Mouse (Mus musculus): ENCODE measurements around the gene Alpk3. TPM values are rescaled to one million over a fixed set of nuclear protein-coding genes. Genes with fewer than 3 reads are reported as not detected.

Gene Alpk3
- polyA plus RNA-seq (2015; fragmentation: Nextera tagmentation; extraction: Ambion mirVana): 27.6 and 37.8 TPM in 2 replicates

DNA sequence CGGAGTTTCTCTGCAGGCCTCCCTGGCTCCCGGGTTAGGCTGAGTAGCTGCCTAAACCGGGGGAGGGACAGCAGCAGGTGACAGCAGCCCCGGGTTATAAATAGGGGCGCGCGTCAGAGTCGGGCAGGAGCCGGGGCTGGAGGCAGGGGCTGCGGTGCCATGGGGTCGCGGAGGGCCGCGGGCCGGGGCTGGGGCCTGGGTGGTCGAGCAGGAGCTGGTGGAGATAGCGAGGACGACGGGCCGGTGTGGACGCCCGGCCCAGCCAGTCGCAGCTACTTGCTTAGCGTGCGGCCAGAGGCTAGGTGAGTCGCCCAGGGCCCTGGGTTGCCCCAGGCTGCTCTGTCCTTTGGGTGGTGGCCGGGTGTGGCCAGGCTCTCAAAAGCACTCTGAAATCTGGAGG, at the start of gene Alpk3:
Alpk3 (plus strand) TSS at position 130 of the 400 bp plus-strand sequence.

DNA sequence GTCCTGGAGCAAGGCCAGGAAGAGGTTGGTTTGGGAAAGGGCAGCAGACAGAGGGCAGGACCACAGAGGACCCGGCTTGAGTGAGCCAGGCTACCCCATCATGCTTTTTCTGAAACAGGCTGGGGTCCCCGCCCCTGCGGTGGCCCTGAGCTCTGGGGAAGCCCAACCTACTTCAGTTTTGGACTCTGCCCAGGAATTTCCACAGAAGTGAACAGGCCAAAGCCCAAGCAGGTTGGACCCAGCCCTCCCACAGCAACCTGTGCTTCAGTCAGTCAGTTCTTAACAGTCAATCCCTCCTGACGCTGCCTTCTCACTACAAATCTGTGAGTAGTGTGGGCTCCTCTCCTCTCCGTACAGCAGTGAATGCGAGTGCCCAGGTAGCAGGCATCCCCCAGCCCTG, 57.2 kb downstream of the Alpk3 start, which contains the start of gene Slc28a1:
Slc28a1 (plus strand) TSS at position 245 of the 400 bp plus-strand sequence.

Other genes with a start within 250 kb of the Alpk3 start
- 25.4 and 28.0 TPM in 2 replicates for gene Iqgap1, start 231.6 kb upstream of the Alpk3 start, polyA plus RNA-seq (2015; fragmentation: Nextera tagmentation; extraction: Ambion mirVana)
- 0.47 and 0.65 TPM in 2 replicates for gene Zscan2, start 196.7 kb upstream of the Alpk3 start, polyA plus RNA-seq (2015; fragmentation: Nextera tagmentation; extraction: Ambion mirVana)
- gene Wdr73, start 156.3 kb upstream of the Alpk3 start, polyA plus RNA-seq (2015; fragmentation: Nextera tagmentation; extraction: Ambion mirVana): 8.5 and 12.2 TPM in 2 replicates
- 5.6 and 6.8 TPM in 2 replicates for gene Nmb, start 152.5 kb upstream of the Alpk3 start, polyA plus RNA-seq (2015; fragmentation: Nextera tagmentation; extraction: Ambion mirVana)
- 110 and 113 TPM in 2 replicates for gene Sec11a, start 109.8 kb upstream of the Alpk3 start, polyA plus RNA-seq (2015; fragmentation: Nextera tagmentation; extraction: Ambion mirVana)
- 5.1 and 5.2 TPM in 2 replicates for gene Zfp592, start 63.9 kb upstream of the Alpk3 start, polyA plus RNA-seq (2015; fragmentation: Nextera tagmentation; extraction: Ambion mirVana)
- 0.06 and 0.11 TPM in 2 replicates for gene Slc28a1, start 57.2 kb downstream of the Alpk3 start, polyA plus RNA-seq (2015; fragmentation: Nextera tagmentation; extraction: Ambion mirVana)
- 4.0 and 4.8 TPM in 2 replicates for gene Pde8a, start 156.0 kb downstream of the Alpk3 start, polyA plus RNA-seq (2015; fragmentation: Nextera tagmentation; extraction: Ambion mirVana)

Measured in skeletal muscle tissue, postnatal 0 days (tissue).